Mouse (Mus musculus) bone marrow macrophage, adult 2 months (primary cell): ENCODE data around the gene Olfr1474.
"Not testable (repeated sequence)": the region's sequence is repeated elsewhere in the genome, so short reads cannot be mapped to it uniquely, and the experiment has no call there.

Source experiments
- CTCF ChIP-seq: IDR thresholded peaks from 2 replicates; pipeline ENCODE4 v1.5.1; 2012; ENCODE audit warnings: low read depth, mild to moderate bottlenecking, low read length, moderate library complexity
- POLR2A ChIP-seq: IDR thresholded peaks from 2 replicates; pipeline ENCODE4 v1.6.1; 2012; ENCODE audit warnings: mild to moderate bottlenecking, low read depth, low read length, borderline replicate concordance

DNA sequence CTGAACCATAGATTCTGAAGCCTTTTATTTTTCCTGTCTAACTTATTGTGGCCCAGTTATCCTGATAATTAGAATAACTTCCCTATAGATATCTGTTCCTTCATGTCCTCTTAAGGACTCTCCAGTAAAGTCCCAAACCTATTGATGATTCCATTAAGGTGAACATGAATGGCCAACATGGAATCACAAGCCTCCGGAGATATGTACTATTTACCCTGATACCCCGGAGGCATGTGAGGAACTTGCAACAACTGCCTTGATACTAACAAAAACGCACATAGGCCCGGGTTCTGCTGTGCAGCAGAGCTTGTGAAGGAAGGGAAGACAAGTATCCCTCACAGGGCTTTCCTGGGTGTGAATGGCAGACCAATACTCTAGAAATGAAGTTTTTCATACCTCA is at the start of gene Olfr1474:
- TF ChIP-seq CTCF, POLR2A: not testable (repeated sequence)
